Mouse (Mus musculus) ovary, adult 10 weeks (tissue): ENCODE data around the gene 1700012B07Rik. TPM values are rescaled to one million over a fixed set of nuclear protein-coding genes. Genes with fewer than 3 reads are reported as not detected.

Source experiments
- polyA plus RNA-seq: library from polyadenylated mRNA; stranded (reverse); fragments of 350-450 nt; fragmentation: Illumina TruSeq; extraction: RNeasy Lipid Tissue Mini Kit (QIAGEN cat#74804); gene quantifications from one replicate; pipeline ENCODE4 v1.2.3, GENCODE M21; 2014

The 1700012B07Rik gene
- not detected for polyA plus RNA-seq

GRCm38 (mm10) chr11:109827946-109828345, at the start of gene 1700012B07Rik:
TSS of gene 1700012B07Rik (minus strand) at chr11:109828046.

Other genes starting within 250 kb of the 1700012B07Rik start
- gene Wipi1, start 216.1 kb downstream of the 1700012B07Rik start, polyA plus RNA-seq = 103 TPM
- gene Prkar1a, start 178.6 kb downstream of the 1700012B07Rik start, polyA plus RNA-seq = 615 TPM
- gene Fam20a, start 105.8 kb downstream of the 1700012B07Rik start, polyA plus RNA-seq = 0.46 TPM
- gene Abca8b, start 167.8 kb upstream of the 1700012B07Rik start, polyA plus RNA-seq = 8.3 TPM